Mouse (Mus musculus) brain, embryonic 14.5 days (tissue): ENCODE measurements around the gene Mios.

ENCODE experiments used
- CTCF ChIP-seq: fragments of 200-500 bp; IDR thresholded peaks from 2 replicates; pipeline ENCODE4 v1.5.1; 2012; ENCODE audit warnings: inconsistent platforms, mild to moderate bottlenecking, moderate library complexity, borderline replicate concordance; ENCODE audit not compliant: insufficient read depth, insufficient read length; ENCODE audit errors: extremely low read depth
- POLR2A ChIP-seq: fragments of 200-500 bp; IDR thresholded peaks from 2 replicates; pipeline ENCODE4 v1.6.1; 2012; ENCODE audit warnings: mild to moderate bottlenecking, inconsistent platforms, borderline replicate concordance; ENCODE audit not compliant: poor library complexity, insufficient read depth, insufficient read length, severe bottlenecking; ENCODE audit errors: extremely low read depth

GRCm38 (mm10) chr6:8209047-8209865 is at the start of gene Mios:
- TF ChIP-seq CTCF (peak; percentile 20; the same call in 1 of the 2 replicates), POLR2A (peak; percentile 68; the same call in 1 of the 2 replicates)
